14 mouse cellular contexts compared by ENCODE assay signal in the genomic region with DNA sequence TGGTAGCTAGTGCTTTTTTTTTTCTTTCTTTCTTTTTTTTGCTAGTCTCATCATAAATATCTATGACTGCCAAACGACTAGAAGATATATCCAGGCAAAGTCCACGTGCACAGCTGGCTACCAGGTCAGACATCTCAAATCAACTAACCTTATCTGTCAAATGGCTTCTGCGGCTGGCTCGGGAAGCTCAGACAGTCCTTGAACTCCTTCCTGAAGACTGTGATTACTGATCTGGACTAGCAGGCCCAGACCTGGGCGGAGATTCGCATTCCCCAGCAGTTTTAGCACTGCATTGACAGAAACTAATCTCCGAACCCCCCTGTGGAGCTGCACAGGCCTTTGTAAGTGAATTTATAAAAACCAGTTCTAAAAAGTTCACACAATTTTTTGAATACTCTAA.
"Had no signal": no experiment of that assay in that cellular context is flagged by ENCODE, and none has a peak within 500 bp of the region (broad histone marks: within the 10 kb centered on the region; RNA-seq: fewer than 3 reads in every experiment).

No protein-coding gene starts in this region.

- ATAC-seq: liver, embryonic 12.5 days; midbrain, embryonic 15.5 days had no signal

- H3K27ac ChIP-seq: layer of hippocampus, adult 2 months; limb, embryonic 13.5 days; liver, embryonic 12.5 days; midbrain, embryonic 15.5 days; neural tube, embryonic 13.5 days; stomach, postnatal 0 days had no signal

- H3K4me1 ChIP-seq: limb, embryonic 13.5 days; liver, embryonic 12.5 days; midbrain, embryonic 15.5 days; neural tube, embryonic 13.5 days had no signal

- DNase-seq: kidney, postnatal 10 days; kidney, postnatal 4 days; left cerebral cortex, postnatal 4 days; lung, embryonic 14.5 days; lung, postnatal 10 days; lung, postnatal 4 days; thymus, postnatal 4 days had no signal

- H3K9me3 ChIP-seq: limb, embryonic 13.5 days; liver, embryonic 12.5 days; midbrain, embryonic 15.5 days; neural tube, embryonic 13.5 days had no signal

- H3K36me3 ChIP-seq: limb, embryonic 13.5 days; liver, embryonic 12.5 days; midbrain, embryonic 15.5 days; neural tube, embryonic 13.5 days had no signal

- H3K9ac ChIP-seq: limb, embryonic 13.5 days; liver, embryonic 12.5 days; lung, embryonic 14.5 days; midbrain, embryonic 15.5 days; neural tube, embryonic 13.5 days had no signal

- H3K4me2 ChIP-seq: limb, embryonic 13.5 days; liver, embryonic 12.5 days; lung, embryonic 14.5 days; midbrain, embryonic 11.5 days; midbrain, embryonic 15.5 days; neural tube, embryonic 13.5 days had no signal

- H3K4me3 ChIP-seq: layer of hippocampus, adult 2 months; limb, embryonic 13.5 days; liver, embryonic 12.5 days; midbrain, embryonic 15.5 days; neural tube, embryonic 13.5 days had no signal

- H3K27me3 ChIP-seq: limb, embryonic 13.5 days; liver, embryonic 12.5 days; midbrain, embryonic 15.5 days; neural tube, embryonic 13.5 days had no signal
